Mouse (Mus musculus) induced T-regulatory cell, adult 2 months (primary cell): ENCODE data around the gene Grrp1.
A peak's percentile ranks its signal among the peaks of the same experiment; 100 is the strongest.

Source experiments
- DNase-seq: peaks from one replicate; pipeline ENCODE4 v3.0.0-alpha.2; 2012; ENCODE audit warnings: low read depth

The Grrp1 gene

GRCm38 (mm10) chr4:134269622-134270021 lies 15.7 kb upstream of the Grrp1 start:
- DNase-seq, result peak; percentile 71

GRCm38 (mm10) chr4:134268102-134268655 lies 14.3 kb upstream of the Grrp1 start:
- DNase-seq, result no peak

- DNase-seq, result no peak
Observed at GRCm38 (mm10) chr4:134265860-134266585, 12.1 kb upstream of the Grrp1 start.

- peak; percentile 70 for DNase-seq
Observed at GRCm38 (mm10) chr4:134263191-134263590, 9.3 kb upstream of the Grrp1 start.

GRCm38 (mm10) chr4:134258354-134258753 lies 4.4 kb upstream of the Grrp1 start:
- DNase-seq, result no peak

GRCm38 (mm10) chr4:134257198-134258009 lies 3.5 kb upstream of the Grrp1 start:
- DNase-seq, result no peak

- no peak for DNase-seq
Observed at GRCm38 (mm10) chr4:134256407-134257197, 2.7 kb upstream of the Grrp1 start.

GRCm38 (mm10) chr4:134255854-134256253 lies 1.9 kb upstream of the Grrp1 start:
- no peak for DNase-seq

- DNase-seq, result no peak
Observed at GRCm38 (mm10) chr4:134254835-134255234, 929 bp upstream of the Grrp1 start.

- DNase-seq, result no peak
Observed at GRCm38 (mm10) chr4:134252911-134253721, 790 bp downstream of the Grrp1 start.

- no peak for DNase-seq
Observed at GRCm38 (mm10) chr4:134252131-134252910, 1.6 kb downstream of the Grrp1 start.

- peak; percentile 57 for DNase-seq
Observed at GRCm38 (mm10) chr4:134251241-134252130, 2.4 kb downstream of the Grrp1 start.

GRCm38 (mm10) chr4:134250930-134251240 lies 3.0 kb downstream of the Grrp1 start:
- DNase-seq, result no peak

- DNase-seq, result no peak
Observed at GRCm38 (mm10) chr4:134250116-134250929, 3.6 kb downstream of the Grrp1 start.

- DNase-seq, result peak; percentile 82
Observed at GRCm38 (mm10) chr4:134249651-134250050, 4.3 kb downstream of the Grrp1 start.

- no peak for DNase-seq
Observed at GRCm38 (mm10) chr4:134246719-134247258, 7.1 kb downstream of the Grrp1 start, which contains the start of gene Gm30191. Gene Gm30191, plus strand, starts transcription at chr4:134246935.

- no peak for DNase-seq
Observed at GRCm38 (mm10) chr4:134246256-134246655, 7.7 kb downstream of the Grrp1 start.

- DNase-seq, result peak; percentile 97
Observed at GRCm38 (mm10) chr4:134245148-134245843, 8.6 kb downstream of the Grrp1 start, which contains the start of gene Zfp593. Gene Zfp593, minus strand, starts transcription at chr4:134245592.
